Mouse (Mus musculus): ENCODE results near the gene Ep400.

Ep400 gene

GRCm38 (mm10) chr5:110665486-110666121, 104.9 kb downstream of the Ep400 start:
- DNase-seq (ENCODE audit: low spot score in 2 of 2): no peak

GRCm38 (mm10) chr5:110664750-110665269, 105.7 kb downstream of the Ep400 start:
- no peak for DNase-seq (ENCODE audit: low spot score in 2 of 2)

- no peak for DNase-seq (ENCODE audit: low spot score in 2 of 2)
Observed at GRCm38 (mm10) chr5:110664041-110664440, 106.5 kb downstream of the Ep400 start.

GRCm38 (mm10) chr5:110659682-110660081, 110.8 kb downstream of the Ep400 start:
- no peak for DNase-seq (ENCODE audit: low spot score in 2 of 2)

- peak in 1 of 2 experiments; percentile 19 for DNase-seq (ENCODE audit: low spot score in 2 of 2)
Observed at GRCm38 (mm10) chr5:110653686-110654085, 116.8 kb downstream of the Ep400 start.

GRCm38 (mm10) chr5:110652719-110653648, 117.5 kb downstream of the Ep400 start, which contains the start of the genes Noc4l and Ddx51:
Gene Noc4l, minus strand, starts transcription at chr5:110653417.
Gene Ddx51, plus strand, starts transcription at chr5:110653451.
- DNase-seq (ENCODE audit: low spot score in 2 of 2): peak; percentile 91 to 92

DNA sequence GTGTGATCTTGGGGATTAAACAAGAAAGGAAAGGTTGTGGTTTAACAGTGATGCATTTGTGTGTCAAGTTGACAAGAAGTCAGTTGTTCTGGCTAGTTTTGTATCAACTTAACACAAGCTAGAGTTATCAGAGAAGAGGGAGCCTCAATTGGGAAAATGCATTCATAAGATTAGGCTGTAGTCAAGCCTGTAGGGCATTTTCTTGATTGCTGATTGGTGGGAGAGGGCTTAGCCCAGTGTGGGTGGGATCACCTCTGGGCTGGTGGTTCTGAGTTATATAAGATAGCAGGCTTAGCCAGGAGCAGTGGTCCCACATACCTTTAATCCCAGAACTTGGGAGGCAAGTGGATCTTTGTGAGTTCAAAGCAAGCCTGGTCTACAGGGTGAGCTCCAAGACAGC, 124.1 kb downstream of the Ep400 start:
- DNase-seq (ENCODE audit: low spot score in 2 of 2): peak in 1 of 2 experiments; percentile 22

- peak; percentile 68 to 72 for DNase-seq (ENCODE audit: low spot score in 2 of 2)
Observed at GRCm38 (mm10) chr5:110639459-110639858, 131.1 kb downstream of the Ep400 start.

DNA sequence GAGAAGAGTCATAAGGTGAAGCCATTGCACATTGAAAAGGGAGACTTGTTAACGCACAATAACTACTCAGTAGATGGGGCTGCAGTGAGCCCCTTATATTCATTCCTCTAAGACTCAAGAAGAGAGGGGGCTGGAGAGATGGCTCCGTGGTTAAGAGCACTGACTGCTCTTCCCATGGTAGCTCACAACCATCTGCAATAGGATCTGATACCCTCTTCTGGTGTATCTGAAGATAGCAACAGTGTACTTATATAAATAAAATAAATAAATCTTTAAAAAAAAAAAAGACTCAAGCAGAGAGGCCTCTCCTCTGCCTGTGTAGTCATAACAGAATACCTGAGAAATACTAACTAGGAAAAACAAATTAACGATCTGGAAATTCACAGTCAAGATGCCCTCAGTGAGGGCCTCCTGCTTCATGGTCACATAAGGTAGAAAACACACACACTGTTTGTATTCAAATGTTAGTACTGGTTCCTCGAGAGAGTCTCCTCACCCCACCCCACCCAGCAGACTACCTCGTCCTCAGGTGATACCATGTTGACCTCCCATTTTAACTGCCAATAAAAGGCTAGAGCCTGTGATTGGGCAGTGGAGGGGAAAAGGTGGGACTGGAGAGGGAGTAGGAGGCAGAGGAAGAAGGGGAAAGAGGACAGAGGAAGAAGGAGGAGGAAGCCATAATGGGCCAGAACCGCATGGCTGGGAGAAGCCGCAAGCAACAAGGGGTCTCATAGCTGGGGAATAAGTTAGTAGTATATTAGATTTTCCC, 132.0 kb downstream of the Ep400 start:
- no peak for DNase-seq (ENCODE audit: low spot score in 2 of 2)

DNA sequence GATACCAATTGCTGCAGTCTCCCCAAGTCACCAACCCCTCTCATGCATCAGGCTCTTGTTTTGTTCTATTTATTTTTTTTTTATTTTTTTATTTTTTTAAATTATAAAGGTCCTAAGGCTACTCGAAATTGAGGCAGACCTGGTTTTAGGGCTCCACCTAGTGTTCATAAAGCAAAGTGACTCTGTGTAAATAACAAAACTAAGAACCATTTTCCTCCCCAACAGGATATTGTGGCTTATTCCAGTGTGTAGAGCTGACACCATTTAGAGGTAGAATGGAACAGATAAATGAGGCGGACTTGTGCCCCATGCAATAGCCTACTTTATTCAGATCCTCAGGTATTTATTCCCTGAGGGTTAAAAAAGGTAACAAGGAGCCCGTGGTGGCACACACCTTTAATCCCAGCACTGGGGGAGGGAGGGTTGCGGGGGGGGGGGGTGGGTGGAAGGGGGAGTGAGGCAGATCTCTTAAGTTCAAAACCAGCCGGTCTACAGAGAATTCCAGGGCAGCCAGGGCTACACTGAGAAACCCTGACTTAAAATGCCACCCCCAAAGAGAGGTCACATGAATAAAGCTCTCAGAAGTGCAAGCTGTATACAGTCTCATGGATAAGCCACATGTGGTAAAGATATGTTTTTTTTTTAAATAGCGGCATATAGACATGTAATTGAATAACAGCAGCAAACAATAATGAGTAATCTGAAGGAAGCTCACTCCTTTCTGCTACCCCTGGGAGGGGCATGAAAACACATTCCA, 134.4 kb downstream of the Ep400 start:
- DNase-seq (ENCODE audit: low spot score in 2 of 2): no peak

GRCm38 (mm10) chr5:110629525-110630120, 140.9 kb downstream of the Ep400 start:
- no peak for DNase-seq (ENCODE audit: low spot score in 2 of 2)

DNA sequence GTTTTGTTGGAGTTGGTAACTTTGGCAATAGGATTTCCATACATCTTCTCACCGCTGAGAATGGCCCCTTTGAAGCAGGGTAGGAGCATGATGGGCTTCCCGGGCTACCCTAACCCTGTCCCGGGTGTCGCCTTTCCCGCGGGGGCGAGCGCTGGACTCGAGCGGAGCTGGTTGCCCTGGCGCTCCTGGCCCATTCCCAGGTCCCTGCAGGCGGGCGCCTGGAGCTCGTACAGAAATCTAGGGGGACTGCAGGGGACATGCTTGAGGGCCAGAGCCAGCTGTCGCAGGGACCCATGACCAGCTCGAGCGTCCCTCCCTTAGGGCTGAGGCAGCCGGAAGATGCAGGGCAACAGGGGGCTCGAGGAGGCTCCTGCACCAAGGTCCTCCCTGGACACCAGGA, 142.4 kb downstream of the Ep400 start:
- no peak for DNase-seq (ENCODE audit: low spot score in 2 of 2)

DNA sequence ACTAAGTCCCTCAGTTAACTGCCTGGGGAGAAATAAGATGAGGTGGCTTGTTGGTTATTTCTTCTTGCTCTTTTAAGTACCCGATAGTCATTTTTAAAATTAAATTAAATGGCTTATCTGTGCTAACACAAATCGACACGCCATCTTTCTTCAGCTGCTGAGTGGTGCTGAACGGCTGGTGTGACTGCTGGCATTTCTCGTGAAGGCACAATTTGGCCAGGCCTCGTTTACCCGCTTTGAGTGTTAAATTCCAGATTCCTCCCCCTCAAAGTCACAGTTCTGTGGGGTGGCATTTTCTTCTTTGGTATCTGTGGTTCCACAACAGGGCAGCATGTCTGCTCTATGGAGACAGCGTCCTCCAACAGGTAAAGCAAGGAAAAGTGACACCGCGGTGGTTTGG, 143.2 kb downstream of the Ep400 start:
- DNase-seq (ENCODE audit: low spot score in 2 of 2): no peak

- no peak for DNase-seq (ENCODE audit: low spot score in 2 of 2)
Observed at GRCm38 (mm10) chr5:110624319-110624718, 146.2 kb downstream of the Ep400 start.

- no peak for DNase-seq (ENCODE audit: low spot score in 2 of 2)
Observed at GRCm38 (mm10) chr5:110619226-110619625, 151.3 kb downstream of the Ep400 start.
